Mouse (Mus musculus) thymus, adult 2 months (tissue): Measurements from ENCODE around the gene Lhfp. TPM values are rescaled to one million over a fixed set of nuclear protein-coding genes. Genes with fewer than 3 reads are reported as not detected.

Experiments used
- DNase-seq: peaks from one replicate; pipeline ENCODE4 v3.0.0; 2021
- H3K27ac ChIP-seq: fragments of 200-500 bp; 2 replicates; pipeline ENCODE4 v1.5.1; 2012; ENCODE audit warnings: low read length, control low read depth; ENCODE audit not compliant: control insufficient read depth, insufficient read depth
- H3K27me3 ChIP-seq: fragments of 200-500 bp; 2 replicates; pipeline ENCODE4 v1.6.1; 2012; ENCODE audit warnings: mild to moderate bottlenecking, low read length, moderate library complexity, mixed read lengths; ENCODE audit not compliant: control insufficient read depth, insufficient read depth
- H3K36me3 ChIP-seq: fragments of 200-500 bp; 2 replicates; pipeline ENCODE4 v1.6.1; 2012; ENCODE audit warnings: mild to moderate bottlenecking, low read length, moderate library complexity; ENCODE audit not compliant: control insufficient read depth, insufficient read depth
- H3K4me1 ChIP-seq: fragments of 200-500 bp; replicated peaks from 2 replicates; pipeline ENCODE4 v1.6.1; 2012; ENCODE audit warnings: low read length; ENCODE audit not compliant: control insufficient read depth, insufficient read depth
- H3K4me3 ChIP-seq: fragments of 200-500 bp; 2 replicates; pipeline ENCODE4 v1.5.1; 2012; ENCODE audit warnings: mild to moderate bottlenecking, low read length, control low read depth, moderate library complexity; ENCODE audit not compliant: control insufficient read depth, insufficient read depth
- CTCF ChIP-seq: fragments of 200-500 bp; IDR thresholded peaks from 2 replicates; pipeline ENCODE4 v1.5.1; 2012; ENCODE audit warnings: mild to moderate bottlenecking, control low read depth, low read length, moderate library complexity, borderline replicate concordance; ENCODE audit not compliant: control insufficient read depth, poor library complexity, insufficient read depth; ENCODE audit errors: extremely low read depth
- POLR2A ChIP-seq: fragments of 200-500 bp; IDR thresholded peaks from 2 replicates; pipeline ENCODE4 v1.6.1; 2012; ENCODE audit warnings: mild to moderate bottlenecking, low read length, control low read depth, moderate library complexity; ENCODE audit not compliant: control insufficient read depth, poor library complexity, insufficient read depth; ENCODE audit errors: extremely low read depth
- WGBS: fragments of 180-500 bp; shearing (Covaris S2); methylation state at CpG from one replicate; pipeline ENCODE4 v1.1.7; 2018; 5-methylcytosine and 5-hydroxymethylcytosine counted together
- polyA plus RNA-seq: library from polyadenylated mRNA; depleted of rRNA; stranded (reverse); fragments of >200 nt; gene quantifications from 2 replicates; pipeline ENCODE4 v1.2.3, GENCODE M21; 2012

Gene Lhfp
- polyA plus RNA-seq, 1 experiment = 18.7 TPM

GRCm38 (mm10) chr3:53084806-53085205 lies 43.5 kb downstream of the Lhfp start:
- H3K4me1 ChIP-seq = no peaks in the 10 kb centered on the region
- no peak for DNase-seq
- H3K36me3 ChIP-seq = no peaks in the 10 kb centered on the region
- no peaks in the 10 kb centered on the region for H3K27me3 ChIP-seq
- no peak overlapping the region for H3K27ac ChIP-seq
- no peak for TF ChIP-seq CTCF
- no peak for TF ChIP-seq POLR2A
- 83% methylated on average over 8 of the region's 8 CpGs for WGBS
- no peak overlapping the region for H3K4me3 ChIP-seq

- no peak for DNase-seq
- H3K4me3 ChIP-seq = no peak overlapping the region
- 79% methylated on average over 7 of the region's 7 CpGs for WGBS
- no peak overlapping the region for H3K27ac ChIP-seq
- H3K36me3 ChIP-seq = no peaks in the 10 kb centered on the region
- H3K27me3 ChIP-seq = no peaks in the 10 kb centered on the region
- no peaks in the 10 kb centered on the region for H3K4me1 ChIP-seq
- TF ChIP-seq CTCF (no peak), POLR2A (no peak)
Observed at GRCm38 (mm10) chr3:53086481-53087155, 45.3 kb downstream of the Lhfp start.

GRCm38 (mm10) chr3:53087156-53087805 lies 46.0 kb downstream of the Lhfp start:
- no peak overlapping the region for H3K4me3 ChIP-seq
- TF ChIP-seq CTCF (no peak), POLR2A (no peak)
- 78% methylated on average over 8 of the region's 8 CpGs for WGBS
- no peak for DNase-seq
- no peaks in the 10 kb centered on the region for H3K36me3 ChIP-seq
- H3K4me1 ChIP-seq = no peaks in the 10 kb centered on the region
- no peak overlapping the region for H3K27ac ChIP-seq
- H3K27me3 ChIP-seq = no peaks in the 10 kb centered on the region

GRCm38 (mm10) chr3:53089921-53090320 lies 48.6 kb downstream of the Lhfp start:
- 90% methylated on average over 2 of the region's 2 CpGs for WGBS
- TF ChIP-seq POLR2A = no peak
- TF ChIP-seq CTCF = no peak
- DNase-seq = no peak
- Histone ChIP-seq H3K4me1 (no peaks in the 10 kb centered on the region), H3K27ac (no peak overlapping the region), H3K4me3 (no peak overlapping the region), H3K36me3 (no peaks in the 10 kb centered on the region), H3K27me3 (no peaks in the 10 kb centered on the region)

GRCm38 (mm10) chr3:53100210-53100609 lies 58.9 kb downstream of the Lhfp start:
- Histone ChIP-seq H3K4me3 (no peak overlapping the region), H3K4me1 (no peaks in the 10 kb centered on the region), H3K27me3 (no peaks in the 10 kb centered on the region), H3K27ac (no peak overlapping the region), H3K36me3 (no peaks in the 10 kb centered on the region)
- WGBS = 91% methylated on average over 3 of the region's 3 CpGs
- no peak for TF ChIP-seq POLR2A
- no peak for TF ChIP-seq CTCF
- DNase-seq = no peak

- TF ChIP-seq CTCF (no peak), POLR2A (no peak)
- Histone ChIP-seq H3K27ac (no peak overlapping the region), H3K27me3 (no peaks in the 10 kb centered on the region), H3K4me3 (no peak overlapping the region), H3K4me1 (no peaks in the 10 kb centered on the region), H3K36me3 (no peaks in the 10 kb centered on the region)
- DNase-seq = no peak
- WGBS = 96% methylated on average over 6 of the region's 6 CpGs
Observed at GRCm38 (mm10) chr3:53100803-53101202, 59.5 kb downstream of the Lhfp start.
